Mouse (Mus musculus) v-Abl transformed pro-B cells (cell line): Measurements from ENCODE around the gene Galnt15.

Experiments
- in situ Hi-C, 2 experiments: fragments of 400-800 bp; cut with MboI; formaldehyde crosslinking; loops; one replicate each; pipeline ENCODE4 v1.15.1; 2025; ENCODE audit not compliant: unreplicated experiment in 2 of 2

Galnt15 gene

DNA sequence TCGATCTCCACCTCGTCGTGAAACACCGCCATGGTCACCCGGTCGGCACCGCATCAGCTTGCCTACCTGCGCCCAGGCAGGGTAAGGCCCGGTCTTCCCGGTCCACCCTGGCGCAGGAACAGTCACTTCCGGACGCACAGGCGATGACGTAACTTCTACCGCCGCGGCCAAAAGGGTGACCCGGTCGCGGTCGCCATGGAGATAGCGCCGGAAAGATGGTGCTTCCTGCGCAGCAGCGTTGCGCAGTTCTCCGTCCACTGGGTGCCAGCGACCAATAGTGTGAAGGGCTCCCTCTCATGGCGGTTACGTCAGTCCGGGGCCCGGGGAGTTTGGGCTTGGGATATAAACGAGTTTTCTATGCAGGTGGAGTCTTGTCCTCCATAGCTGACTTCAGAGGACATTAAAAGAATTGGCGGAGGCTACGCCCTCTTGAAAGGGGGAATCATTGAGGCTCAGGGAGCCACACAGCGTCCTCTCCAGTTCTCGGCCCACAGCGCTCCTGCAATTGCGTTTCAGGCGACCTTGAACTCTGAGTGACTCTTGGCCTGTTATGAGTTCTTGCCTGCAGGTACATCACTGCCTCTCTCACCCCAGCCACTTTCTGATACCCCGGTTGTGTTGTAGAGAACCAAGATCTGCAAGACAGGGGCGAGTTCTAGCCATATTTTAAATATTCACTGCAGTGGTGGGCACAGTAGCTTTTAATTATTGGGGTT, 56.9 kb downstream of the Galnt15 start, which contains the start of gene Dph3:
Dph3 (minus strand) TSS at position 244 of the 716 bp plus-strand sequence.
- in situ Hi-C loops, result loop anchor here (5.0 to 25.0 kb wide), 6 partner anchors 67 to 873 kb away; partner anchors contain the start of genes Capn7 (in 1 of the 2), Ncoa4 (in 1 of the 2), Nisch (in 1 of the 2) and Sema3g (in 1 of the 2)

DNA sequence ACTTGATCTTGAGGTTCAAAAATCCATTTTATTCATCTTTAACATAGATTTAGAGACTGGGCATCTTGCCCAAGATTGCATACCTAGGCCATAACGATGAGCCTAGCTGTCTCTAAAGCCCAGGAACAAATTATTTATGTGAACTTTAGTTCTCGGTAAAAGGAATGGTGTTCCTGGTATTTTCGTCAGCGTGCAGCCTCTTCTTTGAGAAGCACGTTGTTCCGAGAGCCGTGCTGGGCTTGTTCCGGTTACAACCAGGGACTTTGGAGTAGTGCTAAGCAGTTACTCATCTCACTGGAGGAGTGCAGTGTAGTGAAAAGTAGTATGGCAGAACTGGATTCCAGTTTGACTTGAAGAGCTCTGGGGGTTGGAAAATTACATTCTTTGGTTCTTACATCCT, 57.4 kb downstream of the Galnt15 start:
- in situ Hi-C loops, result loop anchor here (5.0 to 25.0 kb wide), 6 partner anchors 66 to 874 kb away; partner anchors contain the start of genes Capn7 (in 1 of the 2), Ncoa4 (in 1 of the 2), Nisch (in 1 of the 2) and Sema3g (in 1 of the 2)

DNA sequence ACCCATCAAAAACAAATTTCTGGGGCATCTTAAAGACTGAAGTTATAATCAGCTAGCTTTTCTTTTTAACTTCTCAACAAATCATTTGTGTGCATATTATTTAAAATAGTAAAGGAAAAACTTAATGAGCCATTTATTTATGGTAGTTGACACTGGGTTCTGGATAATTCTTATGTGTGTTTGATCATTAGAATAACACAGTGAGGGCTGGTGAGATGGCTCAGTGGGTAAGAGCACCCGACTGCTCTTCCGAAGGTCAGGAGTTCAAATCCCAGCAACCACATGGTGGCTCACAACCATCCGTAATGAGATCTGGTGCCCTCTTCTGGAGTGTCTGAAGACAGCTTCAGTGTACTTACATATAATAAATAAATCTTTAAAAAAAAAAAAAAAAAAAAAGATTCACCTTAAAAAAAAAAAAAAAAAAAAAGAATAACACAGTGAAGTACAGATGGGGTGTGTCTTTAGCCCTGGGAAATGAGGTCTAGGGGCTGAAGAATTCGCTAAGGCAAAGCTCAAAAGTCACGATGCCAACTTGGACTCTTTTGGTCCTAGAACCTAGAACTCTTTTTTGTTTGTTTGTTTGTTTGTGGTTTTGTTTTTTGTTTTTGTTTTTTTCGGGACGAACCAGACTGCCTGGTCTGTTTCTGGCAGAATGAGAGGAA, 58.9 kb downstream of the Galnt15 start:
- in situ Hi-C loops, result loop anchor here (5.0 to 25.0 kb wide), 6 partner anchors 65 to 875 kb away; partner anchors contain the start of genes Capn7 (in 1 of the 2), Ncoa4 (in 1 of the 2), Nisch (in 1 of the 2) and Sema3g (in 1 of the 2)

DNA sequence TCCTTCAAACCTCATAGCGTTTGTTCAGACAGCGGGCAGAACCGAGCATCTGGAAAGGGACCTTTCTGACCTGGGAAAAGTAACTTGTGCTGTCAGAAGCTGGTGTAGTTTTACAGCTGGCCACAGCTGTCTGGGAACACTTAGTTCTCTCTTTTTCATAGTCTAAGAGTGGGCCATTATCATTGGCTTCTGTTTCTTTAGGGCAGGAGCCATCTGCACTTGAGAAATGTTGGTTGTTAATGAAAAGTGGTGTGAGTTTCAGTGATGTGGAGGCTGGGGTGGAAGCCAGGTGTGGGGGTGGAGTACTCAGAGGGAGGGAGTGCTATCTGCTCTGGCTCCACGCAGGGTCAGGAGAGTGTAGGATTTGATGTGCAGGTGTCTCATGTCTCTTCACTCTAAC, 62.3 kb downstream of the Galnt15 start:
- in situ Hi-C loops, result loop anchor here in 1 of 2 experiments (25.0 kb wide), 2 partner anchors 754 to 879 kb away; partner anchors contain the start of genes Capn7, Nisch, Sema3g and Tnnc1

DNA sequence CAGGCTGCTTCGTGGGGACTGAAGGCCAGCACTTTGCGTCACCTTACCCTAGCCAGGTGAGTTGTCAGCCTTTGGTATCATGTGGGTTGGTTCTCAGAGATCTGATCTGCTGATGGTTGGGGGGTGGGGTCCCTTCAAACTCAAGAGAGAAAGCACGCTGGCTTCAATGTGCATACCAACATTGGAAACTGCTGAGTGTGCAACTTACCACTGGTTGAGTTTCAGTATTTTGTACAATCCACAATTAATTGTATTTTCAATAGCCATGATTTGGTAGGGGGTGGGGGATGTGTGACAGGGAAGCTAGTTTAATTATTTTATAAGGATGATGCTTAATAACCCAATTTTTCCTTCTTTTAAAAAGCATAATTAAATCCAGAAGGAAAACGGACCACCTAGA, 62.9 kb downstream of the Galnt15 start:
- in situ Hi-C loops, result loop anchor here in 1 of 2 experiments (25.0 kb wide), 2 partner anchors 754 to 879 kb away; partner anchors contain the start of genes Capn7, Nisch, Sema3g and Tnnc1

DNA sequence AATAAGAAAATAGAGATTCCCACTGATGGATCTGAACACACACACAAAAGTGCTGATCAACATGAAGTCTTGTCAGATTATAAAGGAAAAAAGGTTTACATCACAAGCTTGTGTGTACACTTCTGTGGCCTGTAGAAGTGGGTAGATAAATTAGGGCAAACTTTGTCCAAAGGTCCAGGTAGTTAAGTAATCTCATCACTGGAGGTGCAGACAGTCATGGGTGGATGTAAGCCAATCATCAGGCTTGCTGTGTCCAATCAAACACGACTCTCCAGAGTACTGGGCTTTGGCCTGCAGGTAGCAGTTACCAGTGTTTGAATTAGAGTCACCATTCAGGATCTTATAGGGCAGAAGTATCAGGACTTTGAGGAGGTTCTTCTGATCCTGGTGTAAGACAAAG, 64.2 kb downstream of the Galnt15 start:
- in situ Hi-C loops, result loop anchor here in 1 of 2 experiments (25.0 kb wide), 2 partner anchors 756 to 881 kb away; partner anchors contain the start of genes Capn7, Nisch, Sema3g and Tnnc1

DNA sequence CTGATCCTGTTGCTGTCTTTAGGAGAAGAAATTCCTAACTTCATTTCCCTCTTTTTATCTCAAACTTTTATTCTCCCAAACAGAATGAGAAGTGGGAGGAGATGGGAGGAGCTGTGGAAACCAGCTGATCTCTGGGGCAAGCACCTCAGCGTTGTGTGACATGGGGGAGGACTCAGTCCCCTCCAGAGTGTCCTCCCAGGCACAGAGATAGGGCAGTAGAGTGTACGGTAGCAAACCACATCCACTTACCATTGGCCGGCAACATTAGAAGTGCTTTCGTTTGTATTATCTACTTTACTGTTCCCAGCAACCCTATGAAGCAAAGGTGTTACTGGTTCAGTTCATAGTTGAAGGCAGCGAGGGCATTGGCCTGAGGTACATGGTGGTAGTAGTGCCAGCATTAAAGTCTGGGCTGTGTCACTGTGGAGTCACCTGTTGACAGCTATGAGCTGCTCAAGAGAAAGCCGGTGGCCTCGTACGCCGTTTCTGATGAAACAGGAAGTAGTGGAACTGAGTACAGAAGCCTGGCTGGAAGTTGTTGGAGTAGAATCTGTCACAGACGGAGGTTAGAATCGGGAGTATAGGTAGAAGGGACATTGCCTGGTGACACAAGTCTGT, 64.8 kb downstream of the Galnt15 start:
- in situ Hi-C loops, result loop anchor here in 1 of 2 experiments (25.0 kb wide), 2 partner anchors 756 to 881 kb away; partner anchors contain the start of genes Capn7, Nisch, Sema3g and Tnnc1

DNA sequence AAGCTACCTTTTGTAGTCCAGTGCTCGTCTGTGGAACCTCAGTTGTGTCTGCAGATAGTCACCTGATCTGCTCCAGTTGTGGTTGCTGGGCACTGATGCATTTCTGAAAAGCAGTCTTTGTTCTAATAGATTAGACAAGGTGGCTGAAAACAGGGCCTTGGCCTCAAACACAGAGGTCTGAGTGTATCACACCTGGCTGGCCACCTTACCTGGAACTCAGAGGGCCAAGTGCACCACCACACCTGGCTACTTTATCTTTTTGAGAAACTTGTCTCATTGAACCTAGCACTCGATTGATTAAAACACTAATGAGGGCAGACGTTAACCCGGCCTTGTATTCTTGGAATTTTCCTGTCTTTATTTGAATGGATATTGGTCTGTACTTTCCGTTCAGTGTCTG, 66.9 kb downstream of the Galnt15 start:
- in situ Hi-C loops, result loop anchor here in 1 of 2 experiments (25.0 kb wide), 2 partner anchors 758 to 883 kb away; partner anchors contain the start of genes Capn7, Nisch, Sema3g and Tnnc1

DNA sequence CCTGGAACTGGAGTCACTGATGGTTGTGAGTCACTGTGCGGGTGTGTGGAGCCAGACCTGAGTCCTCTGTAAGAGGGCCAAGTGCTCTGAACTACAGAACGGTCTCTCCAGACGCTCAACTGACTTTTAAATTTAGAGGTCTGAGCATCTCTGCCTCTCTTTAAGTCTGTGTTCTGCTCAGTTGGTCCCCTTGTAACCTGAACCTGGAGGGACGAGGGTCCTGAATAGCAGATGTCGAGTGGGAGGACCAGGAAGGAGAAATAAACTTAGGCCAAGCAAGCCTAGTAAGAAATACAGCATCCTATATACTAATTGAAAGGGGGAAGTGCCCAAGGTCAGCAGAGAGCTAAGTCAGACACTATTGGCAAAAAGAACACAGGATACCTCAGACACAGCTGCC, 68.0 kb downstream of the Galnt15 start:
- in situ Hi-C loops, result loop anchor here in 1 of 2 experiments (25.0 kb wide), 2 partner anchors 759 to 884 kb away; partner anchors contain the start of genes Capn7, Nisch, Sema3g and Tnnc1

DNA sequence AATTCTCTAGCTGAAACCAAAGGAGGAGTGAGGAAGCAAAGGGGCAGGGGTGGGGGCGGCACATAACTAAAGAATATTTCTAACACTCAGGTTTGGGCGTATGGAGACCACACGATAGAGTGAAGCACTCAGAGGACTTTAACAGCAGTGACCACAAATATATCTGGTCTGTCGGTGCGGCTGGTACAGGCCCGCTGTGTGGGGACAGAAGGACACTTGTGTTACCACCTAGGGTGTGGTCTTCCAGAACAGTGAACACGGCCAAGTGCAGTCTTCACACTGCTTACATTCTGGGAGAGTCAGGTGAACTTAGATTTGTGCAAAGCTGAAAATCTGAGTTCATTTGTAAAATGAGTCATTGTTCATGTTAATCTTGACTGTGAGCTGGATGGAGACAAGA, 68.9 kb downstream of the Galnt15 start:
- in situ Hi-C loops, result loop anchor here in 1 of 2 experiments (25.0 kb wide), 2 partner anchors 760 to 885 kb away; partner anchors contain the start of genes Capn7, Nisch, Sema3g and Tnnc1

DNA sequence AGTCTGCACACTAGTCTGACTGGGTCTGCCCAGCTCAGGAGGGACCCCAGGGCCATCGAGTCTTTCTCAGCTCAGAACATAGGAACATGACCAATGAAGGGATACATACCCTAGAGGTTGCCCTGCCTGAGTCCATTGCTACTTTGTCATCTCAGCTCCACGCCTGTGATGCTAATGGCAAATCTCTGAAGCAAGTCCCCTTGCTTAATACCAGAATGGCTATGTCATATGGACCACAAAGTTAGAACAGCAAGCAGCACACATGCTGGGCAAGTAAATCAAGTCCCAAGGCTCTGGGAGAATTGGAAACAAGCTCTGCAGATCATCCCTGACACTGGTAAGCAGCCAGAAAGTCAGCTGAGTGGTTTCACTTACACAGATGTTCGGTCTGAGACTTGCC, 70.2 kb downstream of the Galnt15 start:
- in situ Hi-C loops, result loop anchor here in 1 of 2 experiments (25.0 kb wide), 2 partner anchors 762 to 887 kb away; partner anchors contain the start of genes Capn7, Nisch, Sema3g and Tnnc1

DNA sequence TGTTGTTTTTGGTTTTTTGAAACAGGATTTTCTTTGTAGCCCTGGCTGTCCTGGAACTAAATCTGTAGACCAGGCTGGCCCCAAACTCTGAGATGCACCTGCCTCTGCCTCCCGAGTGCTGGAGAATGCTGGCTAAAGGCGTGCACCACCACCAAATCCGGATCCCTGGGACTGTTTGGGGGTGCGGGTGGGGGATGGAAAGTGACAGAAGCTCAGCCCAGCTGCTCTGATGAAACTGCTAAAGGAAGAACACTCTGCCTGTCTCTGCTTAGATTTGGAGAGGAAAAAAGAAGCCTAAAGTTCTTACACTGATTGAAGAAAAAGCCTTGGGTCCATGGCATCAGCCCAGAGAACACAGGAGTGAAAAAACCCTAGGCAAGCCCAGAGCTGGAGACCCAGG, 74.8 kb downstream of the Galnt15 start:
- in situ Hi-C loops, result loop anchor here in 1 of 2 experiments (25.0 kb wide), 1 partner anchor 384 kb away; no protein-coding TSS in a partner anchor

DNA sequence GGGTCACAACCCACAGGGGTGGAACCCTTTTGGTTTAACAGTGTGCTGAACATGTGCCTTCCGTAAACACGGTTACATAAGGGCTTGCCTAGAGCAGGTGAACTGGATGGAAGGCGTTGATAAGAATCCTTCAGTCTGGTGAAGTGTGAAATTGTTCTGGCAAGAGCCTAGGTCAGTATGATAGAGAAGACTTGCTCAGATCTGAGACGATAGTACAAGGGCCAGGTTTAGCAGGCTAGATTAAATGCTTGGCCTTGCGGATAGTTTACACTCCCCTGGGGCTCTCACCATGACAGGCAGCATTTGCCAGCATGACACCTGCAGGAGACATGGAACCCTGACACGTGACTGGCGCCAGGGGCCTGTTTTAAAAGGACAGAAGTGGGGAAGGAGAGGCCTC, 76.9 kb downstream of the Galnt15 start:
- in situ Hi-C loops, result loop anchor here in 1 of 2 experiments (25.0 kb wide), 1 partner anchor 382 kb away; no protein-coding TSS in a partner anchor

DNA sequence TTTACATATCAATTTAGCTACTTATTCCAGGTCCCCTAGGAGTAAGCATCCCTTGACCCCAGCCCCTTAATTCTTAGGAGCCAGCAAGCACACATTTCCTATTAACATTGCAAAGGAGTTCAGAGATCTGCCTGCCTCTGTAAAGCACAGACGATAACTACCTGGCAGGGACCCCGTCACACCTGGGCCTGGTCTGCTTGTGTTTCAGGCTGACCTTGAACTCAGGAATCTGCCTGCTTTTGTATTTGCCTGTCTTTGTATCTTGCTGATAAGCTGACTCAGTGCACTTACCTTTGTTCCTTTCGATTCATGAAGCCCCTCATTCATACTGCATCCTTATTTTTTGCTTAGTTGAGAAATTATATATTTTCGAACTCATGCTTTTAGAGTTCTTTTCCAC, 78.1 kb downstream of the Galnt15 start:
- in situ Hi-C loops, result loop anchor here in 1 of 2 experiments (25.0 kb wide), 1 partner anchor 380 kb away; no protein-coding TSS in a partner anchor
